Mouse (Mus musculus): ENCODE results near the gene Pde4b.

GRCm38 (mm10) chr4:102104534-102105014 lies 17.2 kb downstream of the Pde4b start:
- TF ChIP-seq POLR2A (IDR thresholded peaks at IDR 0.05; ENCODE audit: extremely low read depth, insufficient read depth, low read length) (no peak), CTCF (IDR thresholded peaks at IDR 0.05; ENCODE audit: extremely low read depth, insufficient read depth, low read length) (no peak)
